Mouse (Mus musculus): ENCODE measurements at regions not wholly inside any gene's neighbourhood (a gene's known extent, or its start where the extent isn't known, plus 50 kb on each side); places are given as distances from the start of the nearest gene placed in this dataset.

GRCm38 (mm10) chr4:58712875-58713274 is 74.6 kb downstream of the Olfr267 start:
- TF ChIP-seq CTCF (IDR thresholded peaks at IDR 0.05; ENCODE audit: low read depth) (no peak), EP300 (IDR thresholded peaks at IDR 0.05; ENCODE audit: low read depth) (no peak)
